Mouse (Mus musculus): ENCODE data around the gene Sept9.

DNA sequence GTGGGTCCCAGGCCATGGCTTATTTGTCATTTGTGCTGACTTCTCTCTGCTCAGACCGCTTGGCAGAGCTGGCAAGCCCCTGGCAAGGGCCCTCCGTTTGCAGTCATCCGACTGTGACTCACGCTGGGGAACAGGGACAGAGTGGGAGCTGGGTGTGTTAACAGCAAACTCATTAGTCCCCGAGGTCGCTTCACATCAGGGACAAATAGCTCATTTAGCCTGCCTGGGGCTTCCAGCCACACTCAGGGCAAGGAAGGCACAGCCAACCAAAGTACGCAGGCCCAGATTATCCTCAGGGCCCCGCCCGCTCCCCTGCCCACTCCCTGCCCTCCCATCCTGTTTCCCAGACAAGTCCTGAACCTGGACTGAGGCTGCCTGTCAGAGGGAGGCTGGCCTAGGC, 56.6 kb downstream of the Sept9 start:
- TF ChIP-seq EP300 (IDR thresholded peaks at IDR 0.05; ENCODE audit: low read depth), result no peak
- TF ChIP-seq CTCF (IDR thresholded peaks at IDR 0.05; ENCODE audit: low read depth), result no peak
